Mouse (Mus musculus) right cerebral cortex, postnatal 14 days (tissue): Measurements from ENCODE around the gene Dbh.
A peak's percentile ranks its signal among the peaks of the same experiment; 100 is the strongest.

Source experiments
- DNase-seq: peaks from one replicate; pipeline ENCODE4 v3.0.0; 2022

Gene Dbh

GRCm38 (mm10) chr2:27226572-27226971 lies 61.5 kb downstream of the Dbh start:
- peak; percentile 54 for DNase-seq

GRCm38 (mm10) chr2:27228809-27229480 lies 63.9 kb downstream of the Dbh start:
- no peak for DNase-seq

- no peak for DNase-seq
Observed at GRCm38 (mm10) chr2:27229481-27230105, 64.6 kb downstream of the Dbh start.

GRCm38 (mm10) chr2:27232376-27232775 lies 67.3 kb downstream of the Dbh start:
- DNase-seq: no peak
